Mouse (Mus musculus): Measurements from ENCODE around the gene Mchr1. TPM values are rescaled to one million over a fixed set of nuclear protein-coding genes. Genes with fewer than 3 reads are reported as not detected.

The Mchr1 gene
- polyA plus RNA-seq, 1 experiment from 2014 or later = 3.3 TPM

- H3K4me1 ChIP-seq (ENCODE audit: insufficient read depth, low read depth, low read length) = 0 out of 2 replicates have a peak, but pooled peaks cover 3% of the 10 kb centered on the region
- H3K9ac ChIP-seq (replicated peaks; ENCODE audit: low read depth) = peak overlapping the region; percentile 19; the same call in 1 of the 2 replicates
- H3K4me3 ChIP-seq (ENCODE audit: low read depth, low read length) = peak overlapping the region; percentile 31
- peak overlapping the region; percentile 54 for H3K27ac ChIP-seq (ENCODE audit: low read length)
- H3K36me3 ChIP-seq (ENCODE audit: insufficient read depth, low read length) = no peaks in the 10 kb centered on the region
- no peak for DNase-seq (ENCODE audit: low spot score)
- no peak for TF ChIP-seq CTCF (IDR thresholded peaks at IDR 0.05)
- no peak for TF ChIP-seq EP300 (IDR thresholded peaks at IDR 0.05)
- WGBS = 8% methylated on average over 8 of the region's 8 CpGs
- peak; percentile 6; the same call in 1 of the 2 replicates for ATAC-seq
- 0 out of 2 replicates have a peak, but pooled peaks cover 6% of the 10 kb centered on the region for H3K27me3 ChIP-seq (replicated peaks; ENCODE audit: insufficient read depth, low read length)
- H3K9me3 ChIP-seq (ENCODE audit: low read length) = no peaks in the 10 kb centered on the region
- H3K4me2 ChIP-seq (replicated peaks; ENCODE audit: low read depth, low read length) = peak overlapping the region; percentile 58
Observed at GRCm38 (mm10) chr15:81236062-81236461, 763 bp downstream of the Mchr1 start.

GRCm38 (mm10) chr15:81237471-81237870 is 2.2 kb downstream of the Mchr1 start:
- Histone ChIP-seq H3K4me1 (ENCODE audit: insufficient read depth, low read depth, low read length) (0 out of 2 replicates have a peak, but pooled peaks cover 3% of the 10 kb centered on the region), H3K9me3 (ENCODE audit: low read length) (no peaks in the 10 kb centered on the region), H3K36me3 (ENCODE audit: insufficient read depth, low read length) (no peaks in the 10 kb centered on the region), H3K4me3 (ENCODE audit: low read depth, low read length) (no peak overlapping the region), H3K27ac (ENCODE audit: low read length) (no peak overlapping the region), H3K9ac (replicated peaks; ENCODE audit: low read depth) (no peak overlapping the region), H3K4me2 (replicated peaks; ENCODE audit: low read depth, low read length) (no peak overlapping the region), H3K27me3 (replicated peaks; ENCODE audit: insufficient read depth, low read length) (0 out of 2 replicates have a peak, but pooled peaks cover 6% of the 10 kb centered on the region)
- TF ChIP-seq EP300 (IDR thresholded peaks at IDR 0.05) (no peak), CTCF (IDR thresholded peaks at IDR 0.05) (no peak)
- ATAC-seq (no peak), DNase-seq (ENCODE audit: low spot score) (no peak)
- WGBS = 88% methylated on average over 18 of the region's 18 CpGs

DNA sequence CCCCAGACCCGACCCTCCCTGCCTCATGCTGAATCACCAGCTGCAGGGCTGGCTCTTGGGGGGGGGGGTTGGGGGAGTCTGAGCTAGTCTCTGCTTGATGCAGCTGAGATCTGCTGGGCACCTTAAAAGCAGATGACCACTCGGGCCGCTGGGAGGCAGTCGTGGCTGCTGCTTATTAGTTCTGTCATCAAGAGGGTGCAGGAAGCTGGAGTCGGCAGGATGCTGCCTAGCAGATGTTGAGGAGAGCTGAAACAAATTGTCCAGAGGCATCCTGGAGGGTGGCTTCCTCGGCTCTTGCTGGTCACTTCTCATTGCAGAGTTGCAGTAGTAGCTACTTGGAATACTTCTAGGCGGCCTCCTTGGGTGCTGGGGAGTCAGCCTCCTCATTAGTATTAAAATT is 4.0 kb downstream of the Mchr1 start:
- DNase-seq (ENCODE audit: low spot score) = peak; percentile 72
- Histone ChIP-seq H3K4me2 (replicated peaks; ENCODE audit: low read depth, low read length) (no peak overlapping the region), H3K27ac (ENCODE audit: low read length) (peak overlapping the region; percentile 40), H3K9ac (replicated peaks; ENCODE audit: low read depth) (no peak overlapping the region), H3K27me3 (replicated peaks; ENCODE audit: insufficient read depth, low read length) (0 out of 2 replicates have a peak, but pooled peaks cover 6% of the 10 kb centered on the region), H3K36me3 (ENCODE audit: insufficient read depth, low read length) (no peaks in the 10 kb centered on the region), H3K4me3 (ENCODE audit: low read depth, low read length) (no peak overlapping the region), H3K9me3 (ENCODE audit: low read length) (no peaks in the 10 kb centered on the region), H3K4me1 (ENCODE audit: insufficient read depth, low read depth, low read length) (0 out of 2 replicates have a peak, but pooled peaks cover 3% of the 10 kb centered on the region)
- WGBS = 23% methylated on average over 7 of the region's 7 CpGs
- TF ChIP-seq CTCF (IDR thresholded peaks at IDR 0.05) (peak; percentile 75), EP300 (IDR thresholded peaks at IDR 0.05) (no peak)
- ATAC-seq = peak; percentile 43

- ATAC-seq (no peak), DNase-seq (ENCODE audit: low spot score) (peak; percentile 54)
- Histone ChIP-seq H3K36me3 (ENCODE audit: insufficient read depth, low read length) (no peaks in the 10 kb centered on the region), H3K4me3 (ENCODE audit: low read depth, low read length) (no peak overlapping the region), H3K4me2 (replicated peaks; ENCODE audit: low read depth, low read length) (no peak overlapping the region), H3K9ac (replicated peaks; ENCODE audit: low read depth) (no peak overlapping the region), H3K4me1 (ENCODE audit: insufficient read depth, low read depth, low read length) (0 out of 2 replicates have a peak, but pooled peaks cover 3% of the 10 kb centered on the region), H3K27me3 (replicated peaks; ENCODE audit: insufficient read depth, low read length) (0 out of 2 replicates have a peak, but pooled peaks cover 6% of the 10 kb centered on the region), H3K27ac (ENCODE audit: low read length) (peak overlapping the region; percentile 40), H3K9me3 (ENCODE audit: low read length) (no peaks in the 10 kb centered on the region)
- 66% methylated on average over 13 of the region's 13 CpGs for WGBS
- TF ChIP-seq EP300 (IDR thresholded peaks at IDR 0.05) (no peak), CTCF (IDR thresholded peaks at IDR 0.05) (no peak)
Observed at GRCm38 (mm10) chr15:81239794-81240343, 4.6 kb downstream of the Mchr1 start.

DNA sequence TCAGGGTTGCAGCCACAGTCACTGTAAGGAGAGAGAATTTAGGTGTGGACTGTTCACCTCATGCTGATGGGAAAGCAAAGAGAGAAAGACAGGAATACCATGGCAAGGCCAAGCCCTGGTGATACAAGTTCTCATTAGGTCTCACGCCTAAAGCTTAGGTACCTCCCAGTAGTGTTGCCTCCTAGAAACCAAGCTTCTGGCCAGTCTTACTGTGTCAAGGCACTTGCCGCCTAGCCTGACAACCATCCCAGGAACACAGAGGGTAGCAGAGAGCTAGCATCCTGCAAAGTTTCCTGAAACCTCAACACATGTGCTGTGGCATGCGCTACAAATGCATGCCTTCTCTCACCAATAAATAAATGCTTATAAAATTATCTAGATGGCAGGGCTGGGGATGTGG is 11.6 kb downstream of the Mchr1 start:
- H3K4me2 ChIP-seq (replicated peaks; ENCODE audit: low read depth, low read length) = peak overlapping the region; percentile 46
- ATAC-seq (no peak), DNase-seq (ENCODE audit: low spot score) (no peak)
- H3K27ac ChIP-seq (ENCODE audit: low read length) = peak overlapping the region; percentile 91
- no peak overlapping the region for H3K4me3 ChIP-seq (ENCODE audit: low read depth, low read length)
- no peaks in the 10 kb centered on the region for H3K9me3 ChIP-seq (ENCODE audit: low read length)
- H3K4me1 ChIP-seq (ENCODE audit: insufficient read depth, low read depth, low read length) = peaks cover 14% of the 10 kb centered on the region; the same call in 1 of the 2 replicates
- 69% methylated on average over 3 of the region's 3 CpGs for WGBS
- H3K27me3 ChIP-seq (replicated peaks; ENCODE audit: insufficient read depth, low read length) = no peaks in the 10 kb centered on the region
- H3K36me3 ChIP-seq (ENCODE audit: insufficient read depth, low read length) = no peaks in the 10 kb centered on the region
- TF ChIP-seq EP300 (IDR thresholded peaks at IDR 0.05) = no peak
- TF ChIP-seq CTCF (IDR thresholded peaks at IDR 0.05) = 0 out of 2 replicates have a peak, but pooled peaks have one; percentile 7
- no peak overlapping the region for H3K9ac ChIP-seq (replicated peaks; ENCODE audit: low read depth)

GRCm38 (mm10) chr15:81247583-81248340 is 12.5 kb downstream of the Mchr1 start:
- DNase-seq (ENCODE audit: low spot score) = peak; percentile 94
- WGBS = 3% methylated on average over 13 of the region's 13 CpGs
- peak overlapping the region; percentile 91 for H3K27ac ChIP-seq (ENCODE audit: low read length)
- no peaks in the 10 kb centered on the region for H3K9me3 ChIP-seq (ENCODE audit: low read length)
- peak; percentile 92 for ATAC-seq
- H3K27me3 ChIP-seq (replicated peaks; ENCODE audit: insufficient read depth, low read length) = no peaks in the 10 kb centered on the region
- peak overlapping the region; percentile 46 for H3K4me2 ChIP-seq (replicated peaks; ENCODE audit: low read depth, low read length)
- H3K4me1 ChIP-seq (ENCODE audit: insufficient read depth, low read depth, low read length) = peaks cover 14% of the 10 kb centered on the region; the same call in 1 of the 2 replicates
- H3K4me3 ChIP-seq (ENCODE audit: low read depth, low read length) = peak overlapping the region; percentile 1; the same call in 1 of the 2 replicates
- peak; percentile 93 for TF ChIP-seq EP300 (IDR thresholded peaks at IDR 0.05)
- TF ChIP-seq CTCF (IDR thresholded peaks at IDR 0.05) = peak; percentile 26
- H3K9ac ChIP-seq (replicated peaks; ENCODE audit: low read depth) = no peak overlapping the region
- H3K36me3 ChIP-seq (ENCODE audit: insufficient read depth, low read length) = no peaks in the 10 kb centered on the region

All from lung, postnatal 0 days (tissue).